Mouse (Mus musculus) CH12.LX (cell line): ENCODE measurements around the gene Krt14.

ENCODE experiments used
- GABPA ChIP-seq: IDR thresholded peaks from 2 replicates; pipeline ENCODE4 v1.6.1; 2012; ENCODE audit warnings: low read depth, low read length, improper control_type of control experiment, inconsistent platforms; ENCODE audit not compliant: insufficient replicate concordance
- HCFC1 ChIP-seq: IDR thresholded peaks from 2 replicates; pipeline ENCODE4 v1.6.1; 2012; ENCODE audit warnings: low read depth, mild to moderate bottlenecking, inconsistent platforms, low read length, improper control_type of control experiment
- KAT2A ChIP-seq: IDR thresholded peaks from 2 replicates; pipeline ENCODE4 v1.6.1; 2012; ENCODE audit warnings: low read length, improper control_type of control experiment, inconsistent platforms; ENCODE audit not compliant: insufficient replicate concordance
- MAZ ChIP-seq: IDR thresholded peaks from 2 replicates; pipeline ENCODE4 v1.6.1; 2012; ENCODE audit warnings: low read depth, mild to moderate bottlenecking, inconsistent platforms, low read length, improper control_type of control experiment, moderate library complexity
- SMC3 ChIP-seq: IDR thresholded peaks from 2 replicates; pipeline ENCODE4 v1.6.1; 2011; ENCODE audit warnings: low read depth, low read length, improper control_type of control experiment

DNA sequence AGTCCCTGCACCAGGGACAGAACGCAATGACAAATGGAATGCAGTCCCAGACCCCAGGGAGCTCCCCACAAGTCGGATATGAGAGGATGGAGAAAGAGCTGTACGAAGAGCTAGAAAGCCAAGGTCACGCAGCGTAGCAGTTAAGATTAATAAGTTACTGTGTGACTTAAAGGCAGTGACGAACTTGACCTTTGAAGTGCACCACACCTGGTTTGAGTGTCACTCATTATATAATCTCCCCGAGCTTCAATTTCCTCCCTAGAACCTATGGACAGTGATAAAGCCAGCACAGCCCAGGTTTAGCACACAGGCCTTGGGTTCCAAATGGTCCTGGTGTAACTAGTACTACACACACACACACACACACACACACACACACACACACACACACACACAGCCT is 43.0 kb downstream of the Krt14 start:
- TF ChIP-seq HCFC1: no peak
- TF ChIP-seq GABPA: no peak
- no peak for TF ChIP-seq MAZ
- no peak for TF ChIP-seq SMC3
- TF ChIP-seq KAT2A: no peak
